Mouse (Mus musculus) heart, postnatal 14 days (tissue): ENCODE data around the gene Cadm3. TPM values are rescaled to one million over a fixed set of nuclear protein-coding genes. Genes with fewer than 3 reads are reported as not detected.
"Not testable (repeated sequence)": the region's sequence is repeated elsewhere in the genome, so short reads cannot be mapped to it uniquely, and the experiment has no call there.

Experiments
- DNase-seq, 2 experiments: peaks; one replicate each; pipeline ENCODE4 v3.0.0; 2021 to 2022
- intact Hi-C: fragments of 180-260 bp; cut with DNase I; formaldehyde crosslinking; loops from one replicate; pipeline ENCODE4 v1.15.1; 2025
- total RNA-seq, 2 experiments: library from RNA; stranded (reverse); gene quantifications; 2 replicates each; pipeline ENCODE4 v1.2.3; 2021

Gene Cadm3
- total RNA-seq, 2 experiments from 2014 or later = 3.1 to 3.2 TPM

GRCm38 (mm10) chr1:173326552-173326951 lies 40.9 kb downstream of the Cadm3 start:
- intact Hi-C loops = no loop called here
- DNase-seq = no peak

GRCm38 (mm10) chr1:173325395-173325794 lies 42.1 kb downstream of the Cadm3 start:
- no peak for DNase-seq
- intact Hi-C loops = no loop called here

GRCm38 (mm10) chr1:173324961-173325360 lies 42.5 kb downstream of the Cadm3 start:
- intact Hi-C loops = loop anchor here (5.0 kb wide), 2 partner anchors 52 to 72 kb away; no protein-coding TSS in a partner anchor

GRCm38 (mm10) chr1:173323839-173324585 lies 43.5 kb downstream of the Cadm3 start:
- DNase-seq = peak; percentile 33 to 43
- intact Hi-C loops = loop anchor here (5.0 kb wide), 2 partner anchors 53 to 73 kb away; no protein-coding TSS in a partner anchor

More at GRCm38 (mm10) chr1:173324961-173325360, 42.5 kb downstream of the Cadm3 start:
- no peak for DNase-seq

- intact Hi-C loops = loop anchor here (5.0 kb wide), 2 partner anchors 55 to 75 kb away; no protein-coding TSS in a partner anchor
- DNase-seq = no peak
Measured at GRCm38 (mm10) chr1:173322249-173322627, 45.3 kb downstream of the Cadm3 start.

GRCm38 (mm10) chr1:173321593-173322248 lies 45.8 kb downstream of the Cadm3 start:
- intact Hi-C loops = loop anchor here (5.0 kb wide), 2 partner anchors 56 to 76 kb away; no protein-coding TSS in a partner anchor
- DNase-seq = no peak

- DNase-seq = no peak
- intact Hi-C loops = no loop called here
Measured at GRCm38 (mm10) chr1:173317925-173318477, 49.5 kb downstream of the Cadm3 start.

GRCm38 (mm10) chr1:173315725-173316124 lies 51.8 kb downstream of the Cadm3 start:
- no peak for DNase-seq
- intact Hi-C loops = no loop called here

- DNase-seq, intact Hi-C loops: not testable (repeated sequence)
Measured at GRCm38 (mm10) chr1:173313535-173314050, 53.9 kb downstream of the Cadm3 start.

GRCm38 (mm10) chr1:173302795-173303194 lies 64.7 kb downstream of the Cadm3 start:
- DNase-seq, intact Hi-C loops: not testable (repeated sequence)

Other genes with a start within 250 kb of the Cadm3 start
- not detected for gene Olfr1408, start 230.3 kb downstream of the Cadm3 start, total RNA-seq
- gene Olfr1406, start 177.1 kb downstream of the Cadm3 start, total RNA-seq = not detected
- gene Olfr218, start 169.9 kb downstream of the Cadm3 start, total RNA-seq = not detected
- gene Olfr1404, start 155.3 kb downstream of the Cadm3 start, total RNA-seq = not detected
- gene Fcer1a, start 140.5 kb downstream of the Cadm3 start, total RNA-seq = not detected
- not detected for gene Olfr418, start 101.7 kb downstream of the Cadm3 start, total RNA-seq
- gene Mptx2, start 89.9 kb downstream of the Cadm3 start, total RNA-seq = not detected
- 1 to 10 TPM in 1 of 2 experiments, under 1 TPM in 1; 0.83 to 1.3 TPM for gene Ackr1, start 33.9 kb downstream of the Cadm3 start, total RNA-seq
- gene Aim2, start 16.8 kb downstream of the Cadm3 start, total RNA-seq = 1 to 10 TPM in 1 of 2 experiments, under 1 TPM in 1; 0.91 to 1.2 TPM
- under 1 TPM; 0.17 to 0.37 TPM for gene Ifi206, start 123.3 kb upstream of the Cadm3 start, total RNA-seq
- gene Ifi214, start 168.3 kb upstream of the Cadm3 start, total RNA-seq = not detected
- under 1 TPM in 1 of 2 experiments, not detected in 1; 0.39 TPM for gene Ifi213, start 231.6 kb upstream of the Cadm3 start, total RNA-seq